Mouse (Mus musculus) embryonic fibroblast, embryonic 13.5 days (primary cell): Measurements from ENCODE around the gene Gm20696. TPM values are rescaled to one million over a fixed set of nuclear protein-coding genes. Genes with fewer than 3 reads are reported as not detected.

ENCODE experiments used
- H3K27ac ChIP-seq: 2 replicates; pipeline ENCODE4 v1.5.1; 2012; ENCODE audit warnings: low read length, control low read depth, inconsistent platforms; ENCODE audit not compliant: insufficient read depth
- H3K4me1 ChIP-seq: 2 replicates; pipeline ENCODE4 v1.6.1; 2011; ENCODE audit warnings: low read length; ENCODE audit not compliant: control insufficient read depth, insufficient read depth
- H3K4me3 ChIP-seq: 2 replicates; pipeline ENCODE4 v1.5.1; 2011; ENCODE audit warnings: mild to moderate bottlenecking, control low read depth, low read length; ENCODE audit not compliant: insufficient read depth
- CTCF ChIP-seq: IDR thresholded peaks from 2 replicates; pipeline ENCODE4 v1.5.1; 2011; ENCODE audit warnings: mild to moderate bottlenecking, control low read depth, low read length, moderate library complexity, borderline replicate concordance; ENCODE audit not compliant: insufficient read depth
- POLR2A ChIP-seq: IDR thresholded peaks from 2 replicates; pipeline ENCODE4 v1.6.1; 2011; ENCODE audit warnings: low read depth, mild to moderate bottlenecking, control low read depth, low read length, moderate library complexity
- polyA plus RNA-seq: library from polyadenylated mRNA; stranded (reverse); fragments of >200 nt; gene quantifications from 2 replicates; pipeline ENCODE4 v1.2.4, GENCODE M21; 2011; ENCODE audit warnings: low read depth; ENCODE audit not compliant: missing spikeins, insufficient read length

Gm20696 gene
- polyA plus RNA-seq, 1 experiment = 5.2 TPM

GRCm38 (mm10) chr6:99684899-99685298 lies 18.3 kb upstream of the Gm20696 start:
- H3K4me1 ChIP-seq = no peaks in the 10 kb centered on the region

GRCm38 (mm10) chr6:99683974-99684373 lies 17.4 kb upstream of the Gm20696 start:
- Histone ChIP-seq H3K27ac (no peak overlapping the region), H3K4me1 (no peaks in the 10 kb centered on the region), H3K4me3 (no peak overlapping the region)
- TF ChIP-seq CTCF (no peak), POLR2A (no peak)

More at GRCm38 (mm10) chr6:99684899-99685298, 18.3 kb upstream of the Gm20696 start:
- H3K27ac ChIP-seq = no peak overlapping the region
- H3K4me3 ChIP-seq = no peak overlapping the region
- TF ChIP-seq CTCF (no peak), POLR2A (no peak)

- no peak for TF ChIP-seq POLR2A
- no peak for TF ChIP-seq CTCF
- no peak overlapping the region for H3K4me3 ChIP-seq
- H3K27ac ChIP-seq = no peak overlapping the region
- H3K4me1 ChIP-seq = no peaks in the 10 kb centered on the region
Measured at GRCm38 (mm10) chr6:99678108-99678507, 11.5 kb upstream of the Gm20696 start.

GRCm38 (mm10) chr6:99677325-99677724 lies 10.7 kb upstream of the Gm20696 start:
- Histone ChIP-seq H3K4me1 (no peaks in the 10 kb centered on the region), H3K27ac (no peak overlapping the region), H3K4me3 (no peak overlapping the region)
- TF ChIP-seq CTCF (no peak), POLR2A (no peak)

GRCm38 (mm10) chr6:99674482-99674881 lies 7.9 kb upstream of the Gm20696 start:
- no peak overlapping the region for H3K4me3 ChIP-seq
- TF ChIP-seq POLR2A (no peak), CTCF (no peak)
- no peaks in the 10 kb centered on the region for H3K4me1 ChIP-seq
- no peak overlapping the region for H3K27ac ChIP-seq

- Histone ChIP-seq H3K4me3 (no peak overlapping the region), H3K27ac (no peak overlapping the region), H3K4me1 (no peaks in the 10 kb centered on the region)
- TF ChIP-seq POLR2A (no peak), CTCF (no peak)
Measured at GRCm38 (mm10) chr6:99671768-99672167, 5.2 kb upstream of the Gm20696 start.

- Histone ChIP-seq H3K27ac (no peak overlapping the region), H3K4me1 (no peaks in the 10 kb centered on the region), H3K4me3 (no peak overlapping the region)
- TF ChIP-seq CTCF (peak; percentile 35; the same call in 1 of the 2 replicates), POLR2A (no peak)
Measured at GRCm38 (mm10) chr6:99670481-99671119, 4.0 kb upstream of the Gm20696 start.

GRCm38 (mm10) chr6:99669481-99670325 lies 3.1 kb upstream of the Gm20696 start:
- Histone ChIP-seq H3K27ac (no peak overlapping the region), H3K4me3 (no peak overlapping the region), H3K4me1 (no peaks in the 10 kb centered on the region)
- TF ChIP-seq CTCF (no peak), POLR2A (no peak)

GRCm38 (mm10) chr6:99667290-99667689 lies 693 bp upstream of the Gm20696 start:
- TF ChIP-seq CTCF = no peak
- TF ChIP-seq POLR2A = no peak
- Histone ChIP-seq H3K4me1 (no peaks in the 10 kb centered on the region), H3K4me3 (peak overlapping the region; percentile 45; the same call in 1 of the 2 replicates), H3K27ac (no peak overlapping the region)

- H3K4me3 ChIP-seq = peak overlapping the region; percentile 49
- H3K27ac ChIP-seq = no peak overlapping the region
- no peaks in the 10 kb centered on the region for H3K4me1 ChIP-seq
- TF ChIP-seq POLR2A (no peak), CTCF (no peak)
Measured at GRCm38 (mm10) chr6:99665457-99666317, 910 bp downstream of the Gm20696 start.
